Mouse (Mus musculus) kidney, embryonic 14.5 days (tissue): ENCODE measurements around the gene Trim54. TPM values are rescaled to one million over a fixed set of nuclear protein-coding genes. Genes with fewer than 3 reads are reported as not detected.
A peak's percentile ranks its signal among the peaks of the same experiment; 100 is the strongest.

Experiments used
- ATAC-seq: fragments of 200-750 bp; cut with Nextera tagmentation; 2 replicates; pipeline ENCODE4 v1.8.0; 2017; ENCODE audit warnings: moderate number of reproducible peaks, mild to moderate bottlenecking, moderate TSS enrichment, moderate library complexity; ENCODE audit not compliant: low FRiP score, low TSS enrichment
- H3K27ac ChIP-seq: fragments of 300-500 bp; sonication (generic); 2 replicates; pipeline ENCODE4 v1.5.1; 2014; ENCODE audit warnings: low read depth, mild to moderate bottlenecking, low read length, moderate library complexity, mixed read lengths
- H3K27me3 ChIP-seq: fragments of 300-500 bp; sonication (generic); 2 replicates; pipeline ENCODE4 v1.6.1; 2014; ENCODE audit warnings: mild to moderate bottlenecking, low read length; ENCODE audit not compliant: control insufficient read depth, insufficient read depth
- H3K36me3 ChIP-seq: fragments of 300-500 bp; sonication (generic); 2 replicates; pipeline ENCODE4 v1.6.1; 2014; ENCODE audit warnings: low read length, mixed read lengths; ENCODE audit not compliant: control insufficient read depth, insufficient read depth
- H3K4me1 ChIP-seq: fragments of 300-500 bp; sonication (generic); 2 replicates; pipeline ENCODE4 v1.6.1; 2014; ENCODE audit warnings: low read length, mixed read lengths; ENCODE audit not compliant: control insufficient read depth, insufficient read depth
- H3K4me2 ChIP-seq: fragments of 300-500 bp; sonication (generic); replicated peaks from 2 replicates; pipeline ENCODE4 v1.6.1; 2014; ENCODE audit warnings: low read depth, mild to moderate bottlenecking, low read length
- H3K4me3 ChIP-seq: fragments of 300-500 bp; sonication (generic); 2 replicates; pipeline ENCODE4 v1.5.1; 2014; ENCODE audit warnings: mild to moderate bottlenecking, low read length
- H3K9ac ChIP-seq: fragments of 300-500 bp; sonication (generic); 2 replicates; pipeline ENCODE4 v1.6.1; 2014; ENCODE audit warnings: low read depth, mild to moderate bottlenecking, low read length, moderate library complexity
- H3K9me3 ChIP-seq: fragments of 300-500 bp; sonication (generic); 2 replicates; pipeline ENCODE4 v1.6.1; 2016; ENCODE audit warnings: low read length; ENCODE audit not compliant: control insufficient read depth
- WGBS: fragments of 180-500 bp; shearing (Covaris S2); extraction: QIAGEN DNeasy Blood & Tissue Kit; methylation state at CpG from one replicate; pipeline ENCODE4 v1.1.7; 2014; 5-methylcytosine and 5-hydroxymethylcytosine counted together
- polyA plus RNA-seq: library from polyadenylated mRNA; unstranded; fragments of >200 nt; fragmentation: Nextera tagmentation; extraction: Ambion mirVana; gene quantifications from 2 replicates; pipeline ENCODE4 v1.2.1, GENCODE M21; 2014

Trim54 gene
- polyA plus RNA-seq, 1 experiment from 2014 or later, result not detected

DNA sequence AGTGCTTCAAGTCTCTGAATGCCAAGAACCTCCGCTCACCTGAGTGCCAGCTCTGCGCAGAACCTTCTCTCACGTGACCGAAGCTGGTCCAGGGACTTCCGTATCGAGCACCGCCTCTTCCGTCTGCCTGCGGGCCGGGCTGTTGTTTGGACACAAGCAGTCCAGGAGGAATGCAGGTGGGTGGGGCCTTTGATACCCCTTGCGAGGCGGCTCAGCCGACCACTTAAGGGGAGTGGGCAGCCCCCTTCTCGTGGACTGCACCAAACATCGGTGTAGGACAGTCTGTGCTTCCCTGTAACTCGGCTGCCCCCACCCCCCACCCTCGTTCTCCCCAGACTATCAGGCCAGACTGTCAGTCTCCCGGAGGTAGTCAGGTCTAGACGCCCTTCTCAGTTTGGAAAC lies 37.6 kb downstream of the Trim54 start, which contains the start of gene Mpv17:
Mpv17 (minus strand) TSS at position 100 of the 402 bp plus-strand sequence.
- Histone ChIP-seq H3K9ac (peak within 1 kb of the TSS; percentile 65), H3K9me3 (no peaks in the 10 kb centered on the region), H3K27ac (no peak within 1 kb of the TSS), H3K4me2 (peak within 1 kb of the TSS; percentile 80), H3K4me1 (peaks cover 5% of the 10 kb centered on the region), H3K36me3 (peaks cover 34% of the 10 kb centered on the region), H3K4me3 (peak within 1 kb of the TSS; percentile 58), H3K27me3 (no peaks in the 10 kb centered on the region)
- under 1% methylated on average over 19 of the region's 19 CpGs for WGBS
- peak; percentile 92 for ATAC-seq

DNA sequence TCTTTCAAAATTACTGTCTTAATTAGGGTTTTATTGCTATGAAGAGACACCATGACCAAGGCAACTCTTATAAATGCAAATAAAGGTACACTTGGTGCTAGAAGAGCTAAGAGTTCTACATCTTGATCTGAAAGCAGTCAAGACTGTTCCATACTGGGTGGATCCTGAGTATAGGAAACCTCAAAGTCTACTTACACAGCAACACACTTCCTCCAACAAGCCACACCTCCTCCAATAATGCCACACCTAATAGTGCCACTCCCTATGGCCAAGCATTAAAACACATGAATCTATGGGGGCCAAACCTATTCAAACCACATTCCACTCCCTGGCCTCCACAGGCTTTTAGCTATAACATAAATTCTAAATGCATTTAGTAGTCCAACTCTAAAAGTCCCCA lies 46.0 kb downstream of the Trim54 start:
- H3K36me3 ChIP-seq, result peaks cover 97% of the 10 kb centered on the region
- ATAC-seq, result no peak
- H3K4me3 ChIP-seq, result no peak overlapping the region
- H3K4me2 ChIP-seq, result no peak overlapping the region
- H3K27ac ChIP-seq, result no peak overlapping the region
- H3K4me1 ChIP-seq, result no peaks in the 10 kb centered on the region
- H3K27me3 ChIP-seq, result no peaks in the 10 kb centered on the region
- no peak overlapping the region for H3K9ac ChIP-seq
- H3K9me3 ChIP-seq, result no peaks in the 10 kb centered on the region

DNA sequence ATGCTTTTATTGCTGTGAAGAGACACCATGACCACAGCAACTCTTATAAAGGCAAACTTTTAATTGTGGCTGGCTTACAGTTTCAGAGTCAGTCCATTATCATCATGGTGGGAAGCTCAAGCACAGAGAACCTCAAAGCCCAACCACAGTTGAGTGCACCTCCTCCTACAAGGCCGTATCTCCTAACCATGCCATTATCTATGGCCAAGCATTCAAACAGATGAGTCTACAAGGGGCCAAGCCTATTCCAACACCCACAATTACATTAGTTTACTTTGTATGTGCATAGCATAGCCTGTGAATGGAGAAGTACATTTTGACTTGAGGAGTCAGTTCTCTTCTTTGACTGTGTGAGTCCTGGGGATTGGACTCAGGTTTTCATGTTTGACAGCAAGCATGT lies 48.4 kb downstream of the Trim54 start:
- ATAC-seq, result no peak
- Histone ChIP-seq H3K27ac (no peak overlapping the region), H3K4me3 (no peak overlapping the region), H3K4me1 (no peaks in the 10 kb centered on the region), H3K27me3 (no peaks in the 10 kb centered on the region), H3K4me2 (no peak overlapping the region), H3K9ac (no peak overlapping the region), H3K9me3 (no peaks in the 10 kb centered on the region), H3K36me3 (peaks cover 97% of the 10 kb centered on the region)
- WGBS, result 91% methylated on average over 1 of the region's 1 CpGs

DNA sequence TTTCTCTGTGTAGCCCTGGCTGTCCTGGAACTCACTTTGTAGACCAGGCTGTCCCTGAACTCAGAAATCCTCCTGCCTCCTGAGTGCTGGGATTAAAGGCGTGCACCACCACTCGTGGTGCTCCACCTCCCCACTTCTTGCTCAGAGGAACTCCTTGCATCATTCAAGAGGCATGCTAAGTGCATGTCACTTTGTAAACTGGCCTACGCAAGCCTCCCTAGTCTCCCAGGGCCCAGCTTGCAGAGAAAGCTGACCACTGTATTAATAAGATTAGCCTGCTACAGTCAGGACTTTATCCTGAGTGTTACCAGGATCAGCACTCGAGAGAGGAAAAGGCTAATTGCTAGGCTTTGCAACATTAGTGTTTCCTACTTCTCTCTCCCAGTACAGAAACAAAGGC lies 52.1 kb downstream of the Trim54 start:
- no peak overlapping the region for H3K9ac ChIP-seq
- H3K27ac ChIP-seq, result no peak overlapping the region
- no peak overlapping the region for H3K4me2 ChIP-seq
- H3K4me1 ChIP-seq, result no peaks in the 10 kb centered on the region
- peaks cover 94% of the 10 kb centered on the region for H3K36me3 ChIP-seq
- no peaks in the 10 kb centered on the region for H3K27me3 ChIP-seq
- 92% methylated on average over 4 of the region's 4 CpGs for WGBS
- no peaks in the 10 kb centered on the region for H3K9me3 ChIP-seq
- no peak overlapping the region for H3K4me3 ChIP-seq
- ATAC-seq, result no peak

DNA sequence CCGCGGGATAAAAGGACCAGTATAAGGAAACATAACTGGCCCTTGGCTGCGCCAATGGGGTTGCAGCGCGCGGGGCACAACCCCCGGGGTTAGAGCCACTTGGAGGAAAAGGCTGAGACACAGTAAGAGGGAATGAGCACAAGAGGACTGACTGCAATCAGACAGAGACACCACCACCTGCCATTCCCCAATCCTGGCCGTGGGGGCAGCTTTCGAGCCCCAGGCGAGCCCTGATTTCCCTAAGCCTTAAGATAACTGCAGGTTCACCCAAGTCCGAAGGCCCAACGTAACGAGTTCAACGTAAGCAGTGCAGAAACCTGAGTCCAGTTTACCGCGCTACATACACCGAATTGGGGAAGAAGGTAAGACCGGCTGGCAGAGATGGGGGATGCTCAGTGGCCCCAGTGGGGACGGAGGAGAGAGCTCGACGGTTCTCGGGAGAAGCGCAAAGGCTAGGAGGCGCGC lies 62.8 kb downstream of the Trim54 start:
- Histone ChIP-seq H3K9ac (peak overlapping the region; percentile 69), H3K27me3 (no peaks in the 10 kb centered on the region), H3K4me3 (peak overlapping the region; percentile 96), H3K9me3 (no peaks in the 10 kb centered on the region), H3K4me1 (peaks cover 4% of the 10 kb centered on the region; the same call in 1 of the 2 replicates), H3K36me3 (peaks cover 7% of the 10 kb centered on the region; the same call in 1 of the 2 replicates), H3K27ac (peak overlapping the region; percentile 95), H3K4me2 (peak overlapping the region; percentile 96)
- under 1% methylated on average over 25 of the region's 25 CpGs for WGBS
- peak; percentile 78 for ATAC-seq

DNA sequence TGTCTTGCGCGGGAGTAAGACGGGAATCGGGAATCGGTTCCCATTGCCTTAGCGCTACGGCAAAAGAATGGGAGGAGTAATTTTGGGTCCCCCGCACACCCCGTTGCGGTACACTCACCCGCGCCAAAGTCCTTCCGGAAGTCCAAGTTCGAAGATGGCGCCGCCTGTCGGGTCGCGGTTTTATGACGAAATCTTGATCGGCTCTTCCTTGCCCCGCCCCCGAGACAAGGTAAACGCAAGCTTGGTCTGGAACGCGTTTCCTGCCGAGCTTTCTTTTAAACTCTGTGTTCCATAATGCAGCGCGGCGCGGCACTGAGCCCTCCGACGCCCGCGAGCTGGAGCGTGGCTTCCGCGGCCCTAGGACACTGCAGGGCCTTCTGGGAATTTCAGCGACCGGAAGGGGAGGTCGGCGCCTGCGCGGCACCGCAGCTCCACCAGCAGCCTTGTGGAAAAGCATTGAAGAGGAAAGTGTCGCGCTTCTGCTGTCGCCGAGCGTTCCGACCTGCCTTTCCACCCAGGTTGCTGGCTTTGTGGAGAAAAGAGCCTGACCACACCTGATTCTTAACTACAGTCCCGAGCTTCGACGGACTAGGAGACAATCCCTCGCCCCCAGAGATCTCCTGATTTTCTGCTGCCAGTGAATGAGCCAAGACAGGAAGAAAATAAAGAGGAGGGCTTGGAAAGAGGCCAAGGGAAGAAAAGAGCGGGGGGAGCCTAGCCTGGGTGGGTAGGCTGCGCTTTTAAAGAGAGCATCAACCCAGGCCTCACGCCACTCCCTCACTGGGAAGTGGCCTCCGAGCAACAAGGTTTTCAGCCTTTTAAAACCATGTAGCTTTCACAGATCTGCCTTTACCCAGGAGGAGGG lies 63.5 kb downstream of the Trim54 start, which contains the start of the genes Gm29609 and Gtf3c2:
Gm29609 (minus strand) TSS at position 146 of the 865 bp plus-strand sequence.
Gtf3c2 (minus strand) TSS at position 379 of the 865 bp plus-strand sequence.
- Histone ChIP-seq H3K4me1 (peaks cover 4% of the 10 kb centered on the region; the same call in 1 of the 2 replicates), H3K36me3 (peaks cover 3% of the 10 kb centered on the region; the same call in 1 of the 2 replicates), H3K27me3 (no peaks in the 10 kb centered on the region), H3K9me3 (no peaks in the 10 kb centered on the region), H3K9ac (peak within 1 kb of the TSS; percentile 69), H3K4me2 (peak within 1 kb of the TSS; percentile 96), H3K4me3 (peak within 1 kb of the TSS; percentile 96), H3K27ac (peak within 1 kb of the TSS; percentile 95)
- ATAC-seq, result peak; percentile 98
- under 1% methylated on average over 59 of the region's 59 CpGs for WGBS

DNA sequence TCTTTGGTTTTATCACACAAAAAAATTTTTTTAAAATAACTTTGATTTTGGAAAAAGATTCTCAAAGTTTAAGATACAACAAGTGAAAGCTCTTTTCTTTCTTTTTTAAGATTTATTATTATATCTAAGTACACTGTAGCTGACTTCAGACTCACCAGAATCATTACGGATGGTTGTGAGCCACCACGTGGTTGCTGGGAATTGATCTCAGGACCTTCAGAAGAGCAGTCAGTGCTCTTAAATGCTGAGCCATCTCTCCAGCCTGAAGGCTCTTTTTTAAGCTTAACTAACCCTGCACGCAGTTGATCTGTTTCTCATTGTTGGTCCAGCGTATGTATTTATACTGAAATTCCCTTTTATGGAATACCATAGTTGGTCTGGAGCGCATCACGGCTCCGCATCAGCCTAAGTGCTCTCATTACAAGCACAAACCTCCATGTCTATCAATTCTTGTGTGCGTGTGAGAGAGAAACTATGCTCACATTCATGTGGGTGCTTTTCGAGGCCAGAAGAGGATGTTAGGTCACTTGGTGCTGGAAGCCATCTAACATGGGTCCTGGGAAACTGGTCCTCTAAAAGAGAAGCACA lies 64.8 kb downstream of the Trim54 start:
- no peak overlapping the region for H3K4me3 ChIP-seq
- no peak overlapping the region; the same call in 1 of the 2 replicates for H3K4me2 ChIP-seq
- H3K36me3 ChIP-seq, result no peaks in the 10 kb centered on the region
- no peak for ATAC-seq
- WGBS, result 92% methylated on average over 9 of the region's 9 CpGs
- no peaks in the 10 kb centered on the region for H3K9me3 ChIP-seq
- H3K4me1 ChIP-seq, result peaks cover 4% of the 10 kb centered on the region; the same call in 1 of the 2 replicates
- no peak overlapping the region for H3K9ac ChIP-seq
- no peak overlapping the region for H3K27ac ChIP-seq
- no peaks in the 10 kb centered on the region for H3K27me3 ChIP-seq

DNA sequence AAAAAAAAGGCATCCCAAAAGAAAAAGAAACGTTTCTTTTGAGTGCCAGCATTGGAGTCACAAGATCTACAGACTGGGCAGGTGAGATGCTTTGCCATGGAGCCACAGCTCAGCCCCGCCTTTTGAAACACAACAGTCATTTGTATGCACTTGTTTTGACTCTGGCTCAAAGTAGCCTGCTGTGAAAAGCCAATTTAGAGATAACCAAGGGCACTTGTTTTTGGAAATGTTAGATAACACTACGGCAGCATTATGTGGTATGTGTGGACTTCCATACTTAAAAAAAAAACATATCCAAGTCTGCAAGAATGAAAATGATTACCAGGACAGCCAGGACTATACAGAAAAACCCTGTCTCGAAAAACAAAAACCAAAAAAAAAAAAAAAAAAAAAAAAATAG lies 67.2 kb downstream of the Trim54 start:
- Histone ChIP-seq H3K4me2 (no peak overlapping the region), H3K9me3 (no peaks in the 10 kb centered on the region), H3K4me3 (no peak overlapping the region), H3K36me3 (peaks cover 19% of the 10 kb centered on the region), H3K27ac (no peak overlapping the region), H3K4me1 (peaks cover 3% of the 10 kb centered on the region; the same call in 1 of the 2 replicates), H3K9ac (no peak overlapping the region), H3K27me3 (no peaks in the 10 kb centered on the region)
- 68% methylated on average over 4 of the region's 4 CpGs for WGBS
- no peak for ATAC-seq
